Mouse (Mus musculus): Measurements from ENCODE around the gene Zfp697.

- TF ChIP-seq CTCF (IDR thresholded peaks at IDR 0.05; ENCODE audit: low read depth), result no peak
- TF ChIP-seq EP300 (IDR thresholded peaks at IDR 0.05; ENCODE audit: low read depth), result no peak
Measured at GRCm38 (mm10) chr3:98780921-98781320, 398.7 kb downstream of the Zfp697 start.
